Mouse (Mus musculus): ENCODE measurements around the gene Ifitm5. TPM values are rescaled to one million over a fixed set of nuclear protein-coding genes. Genes with fewer than 3 reads are reported as not detected.

Gene Ifitm5
- polyA plus RNA-seq (2012; ENCODE audit: low replicate concordance): not detected in 2 replicates

DNA sequence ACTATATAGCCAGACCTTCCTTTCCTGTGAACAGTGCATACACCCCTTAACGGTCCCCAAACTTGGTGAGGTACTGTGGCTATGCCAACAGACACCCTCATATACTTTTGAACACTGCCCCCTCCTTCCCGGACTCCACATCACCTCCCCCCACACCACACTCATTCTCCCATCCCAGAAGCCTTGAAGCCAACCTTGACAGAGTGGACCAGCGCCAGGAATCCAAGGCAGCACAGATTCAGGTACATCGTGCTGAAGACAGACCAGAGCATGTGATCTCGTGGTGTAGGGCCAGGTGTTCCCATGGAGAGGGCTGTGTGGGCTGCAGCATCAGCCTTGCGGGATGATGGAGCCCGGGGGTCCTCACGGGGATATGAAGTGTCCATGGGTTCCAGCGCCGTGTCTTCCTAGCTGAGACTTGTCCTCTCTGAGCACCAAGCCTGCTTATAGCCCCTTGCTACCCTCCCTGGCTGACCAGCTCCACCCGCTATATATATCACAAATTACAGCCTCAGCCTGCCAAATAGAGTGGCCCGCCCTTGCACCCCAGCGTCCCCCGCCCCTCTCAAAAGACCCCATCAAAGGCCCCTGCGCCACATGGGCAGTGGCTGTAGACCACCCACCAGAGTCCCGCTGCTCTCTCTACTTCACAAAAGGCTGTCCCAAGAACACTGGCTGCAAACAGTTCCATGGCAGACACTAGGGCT, at the start of gene Ifitm5:
Gene Ifitm5, minus strand, starts transcription at position 468 of the 707 bp plus-strand sequence.

DNA sequence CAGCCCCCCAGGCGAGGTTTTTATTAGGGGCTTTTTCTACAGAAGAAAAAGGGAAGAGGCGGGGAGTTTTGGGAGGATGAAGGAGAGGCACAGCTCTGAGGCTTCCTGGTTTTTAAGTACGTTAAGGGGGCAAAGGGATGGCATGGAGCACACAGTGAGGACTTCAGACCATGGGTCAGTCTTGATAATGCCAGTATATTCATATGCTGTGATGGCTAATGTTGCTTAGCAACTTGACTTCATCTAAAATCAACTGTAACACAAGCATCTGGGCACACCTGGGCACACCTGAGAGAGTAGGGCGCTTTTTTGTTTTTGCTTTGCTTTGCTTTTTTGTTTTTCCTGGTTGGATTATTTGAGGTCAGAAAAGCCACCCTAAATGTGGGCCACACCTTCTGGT, 16.8 kb upstream of the Ifitm5 start, which contains the start of gene Ifitm1:
Gene Ifitm1, plus strand, starts transcription at position 301 of the 400 bp plus-strand sequence.

DNA sequence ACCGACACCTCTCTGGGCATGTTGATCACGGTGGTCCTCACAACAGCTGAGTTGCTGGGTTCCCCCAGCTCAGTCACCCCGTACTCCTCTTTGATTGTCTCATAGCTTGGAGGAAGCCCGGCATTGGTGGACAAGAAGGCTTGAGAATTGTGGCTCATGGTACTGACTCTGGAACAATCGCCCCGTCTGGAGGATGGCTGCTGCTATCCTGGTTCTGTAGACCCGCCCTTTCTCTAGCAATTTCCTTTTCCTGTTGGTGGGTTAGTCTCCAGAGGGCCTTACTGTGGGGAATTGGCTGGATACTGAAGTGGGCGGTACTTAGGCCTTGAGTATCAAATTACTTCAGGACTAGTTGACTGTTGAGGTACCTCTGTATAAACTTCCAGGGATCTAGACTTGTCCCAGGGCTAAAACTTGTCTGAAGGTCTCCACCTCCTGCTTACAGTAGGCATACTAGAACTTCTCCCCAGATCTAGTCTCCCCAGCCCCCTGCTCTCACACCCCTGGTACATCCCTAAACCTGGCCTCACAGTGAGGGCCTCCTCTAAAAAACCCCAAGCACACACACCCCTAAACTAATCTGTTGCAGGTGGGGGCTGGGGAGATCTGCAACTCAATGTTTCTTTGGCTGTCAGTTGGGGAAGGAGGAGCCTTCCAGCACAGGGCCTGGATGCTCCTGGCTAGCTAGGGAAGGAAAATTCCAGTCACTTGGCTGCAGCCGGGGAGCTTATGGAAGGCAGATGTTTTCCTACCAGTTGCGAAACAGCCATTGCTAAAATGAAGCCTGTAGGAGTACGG, 5.9 kb upstream of the Ifitm5 start, which contains the start of the genes Gm45717 and Ifitm2:
Gene Gm45717, minus strand, starts transcription at position 180 of the 798 bp plus-strand sequence.
Gene Ifitm2, minus strand, starts transcription at position 230 of the 798 bp plus-strand sequence.

DNA sequence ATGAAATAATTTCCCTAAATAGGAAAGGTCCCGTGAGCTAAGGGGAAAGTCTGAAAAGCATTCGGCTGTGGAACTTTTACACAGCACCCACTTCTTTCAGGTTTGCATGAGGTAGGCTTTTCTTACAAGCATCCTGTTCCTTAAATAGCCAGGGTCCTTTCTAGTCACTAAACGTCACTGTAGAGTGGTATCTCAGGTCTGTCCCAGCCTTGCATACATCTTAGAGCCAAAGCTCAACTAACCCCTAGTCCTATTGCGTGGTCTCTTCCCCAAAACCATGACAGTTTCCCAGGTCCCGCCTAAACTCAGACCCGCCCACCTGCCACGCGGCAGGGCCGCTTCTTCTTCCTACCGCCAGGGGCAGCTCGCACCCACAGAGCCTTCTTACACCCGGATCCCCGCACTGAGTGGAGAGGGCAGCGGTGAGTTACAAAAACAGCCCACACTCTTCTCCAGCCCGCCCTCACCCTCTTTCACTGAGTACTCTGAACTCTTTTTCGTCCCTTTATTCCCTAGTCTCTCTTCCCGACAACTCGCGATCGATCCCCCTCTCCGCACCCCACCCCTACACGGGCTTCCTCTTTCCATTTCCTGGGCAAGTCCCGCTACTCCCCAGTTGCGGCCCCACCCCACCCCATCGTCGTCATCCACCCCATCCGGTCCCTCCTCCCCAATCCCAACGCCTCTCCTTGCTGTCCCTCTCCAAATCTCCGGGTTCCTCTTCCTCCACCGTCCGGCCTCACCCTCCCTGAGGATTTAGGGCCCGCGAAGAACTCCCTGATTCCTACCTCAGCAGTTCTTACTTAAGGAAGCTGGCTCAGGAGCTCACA, 8.7 kb downstream of the Ifitm5 start, which contains the start of gene Pgghg:
Gene Pgghg, plus strand, starts transcription at position 170 of the 830 bp plus-strand sequence.

DNA sequence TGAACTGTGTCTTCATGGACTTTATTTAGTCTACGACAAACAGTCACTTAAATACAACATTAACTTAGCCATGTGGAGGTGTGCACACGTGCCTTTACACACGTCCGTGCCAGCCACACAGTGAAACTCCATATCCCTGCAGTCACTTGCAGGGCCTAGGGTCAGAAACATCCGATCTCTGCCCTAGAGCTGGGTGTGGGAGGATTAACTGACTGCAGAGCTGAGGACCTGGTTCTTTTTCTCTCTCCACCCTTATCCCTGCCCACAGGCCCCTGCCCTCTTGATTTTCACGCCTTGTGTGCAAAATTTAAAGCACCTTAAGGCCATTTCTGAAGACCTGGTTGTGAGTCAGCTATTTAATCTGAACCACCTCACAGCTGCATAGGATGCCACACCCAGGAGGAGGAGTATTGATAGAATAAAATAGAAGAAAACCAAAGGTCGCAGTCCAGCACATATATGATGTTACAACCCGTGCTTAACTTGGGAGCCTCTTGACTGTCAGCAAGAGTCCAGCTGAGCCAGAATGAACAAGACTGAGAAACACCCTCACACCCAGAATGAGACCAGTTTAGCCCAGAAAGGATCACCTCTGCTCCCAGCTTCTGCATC, 29.6 kb downstream of the Ifitm5 start, which contains the start of gene Nlrp6:
Gene Nlrp6, plus strand, starts transcription at position 485 of the 612 bp plus-strand sequence.

DNA sequence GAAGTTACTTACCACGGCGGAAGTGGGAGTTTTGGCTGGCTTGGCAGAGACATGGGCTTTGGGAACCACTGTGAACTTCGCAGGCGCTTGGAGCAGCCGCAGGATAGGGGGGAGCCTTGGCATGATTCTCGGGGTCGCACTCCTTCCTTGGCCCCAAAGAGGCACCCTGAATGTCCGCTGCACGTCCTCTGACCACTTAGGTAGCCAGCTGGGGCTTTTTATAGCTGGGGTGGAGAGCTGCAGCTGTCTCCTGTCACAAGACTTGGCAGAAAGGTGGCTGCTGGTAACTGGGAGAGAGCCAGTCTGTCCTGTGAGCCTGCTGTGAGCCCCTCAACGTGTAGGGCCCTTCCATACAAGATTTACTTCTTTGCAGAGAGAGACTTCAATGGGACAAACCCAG, 49.9 kb downstream of the Ifitm5 start, which contains the start of gene Cox8b:
Gene Cox8b, minus strand, starts transcription at position 227 of the 400 bp plus-strand sequence.

Other genes with a start within 250 kb of the Ifitm5 start
- not detected in 2 replicates for gene Cyp2e1, start 186.6 kb downstream of the Ifitm5 start, polyA plus RNA-seq (2012; ENCODE audit: low replicate concordance)
- 0.18 TPM in 1 of 2 replicates, not detected in the other for gene Syce1, start 162.4 kb downstream of the Ifitm5 start, polyA plus RNA-seq (2012; ENCODE audit: low replicate concordance)
- not detected in 2 replicates for gene Zfp941, start 128.1 kb downstream of the Ifitm5 start, polyA plus RNA-seq (2012; ENCODE audit: low replicate concordance)
- not detected in 2 replicates for gene Urah, start 115.3 kb downstream of the Ifitm5 start, polyA plus RNA-seq (2012; ENCODE audit: low replicate concordance)
- not detected in 2 replicates for gene Scgb1c1, start 104.7 kb downstream of the Ifitm5 start, polyA plus RNA-seq (2012; ENCODE audit: low replicate concordance)
- not detected in 2 replicates for gene Odf3, start 102.5 kb downstream of the Ifitm5 start, polyA plus RNA-seq (2012; ENCODE audit: low replicate concordance)
- gene Gm45785, start 94.0 kb downstream of the Ifitm5 start, polyA plus RNA-seq (2012; ENCODE audit: low replicate concordance): not detected in 2 replicates
- gene Ric8a, start 93.3 kb downstream of the Ifitm5 start, polyA plus RNA-seq (2012; ENCODE audit: low replicate concordance): 84.4 and 159 TPM in 2 replicates
- gene Bet1l, start 92.7 kb downstream of the Ifitm5 start, polyA plus RNA-seq (2012; ENCODE audit: low replicate concordance): 5.3 and 13.3 TPM in 2 replicates
- 14.0 and 45.3 TPM in 2 replicates for gene Psmd13, start 68.3 kb downstream of the Ifitm5 start, polyA plus RNA-seq (2012; ENCODE audit: low replicate concordance)
- 25.2 and 43.6 TPM in 2 replicates for gene Sirt3, start 68.0 kb downstream of the Ifitm5 start, polyA plus RNA-seq (2012; ENCODE audit: low replicate concordance)
- gene Cox8b, start 49.8 kb downstream of the Ifitm5 start, polyA plus RNA-seq (2012; ENCODE audit: low replicate concordance): not detected in 2 replicates
- gene Nlrp6, start 29.4 kb downstream of the Ifitm5 start, polyA plus RNA-seq (2012; ENCODE audit: low replicate concordance): 0.27 TPM in 1 of 2 replicates, not detected in the other
- 14.9 and 15.1 TPM in 2 replicates for gene Pgghg, start 8.9 kb downstream of the Ifitm5 start, polyA plus RNA-seq (2012; ENCODE audit: low replicate concordance)
- not detected in 2 replicates for gene Gm45717, start 5.6 kb upstream of the Ifitm5 start, polyA plus RNA-seq (2012; ENCODE audit: low replicate concordance)
- 17.6 and 125 TPM in 2 replicates for gene Ifitm2, start 5.7 kb upstream of the Ifitm5 start, polyA plus RNA-seq (2012; ENCODE audit: low replicate concordance)
- gene Ifitm1, start 16.9 kb upstream of the Ifitm5 start, polyA plus RNA-seq (2012; ENCODE audit: low replicate concordance): 8.5 TPM in 2 replicates
- 25.7 and 51.0 TPM in 2 replicates for gene Ifitm3, start 60.5 kb upstream of the Ifitm5 start, polyA plus RNA-seq (2012; ENCODE audit: low replicate concordance)
- 4.0 and 4.9 TPM in 2 replicates for gene Ifitm6, start 67.6 kb upstream of the Ifitm5 start, polyA plus RNA-seq (2012; ENCODE audit: low replicate concordance)
- gene Gm17387, start 78.8 kb upstream of the Ifitm5 start, polyA plus RNA-seq (2012; ENCODE audit: low replicate concordance): not detected in 2 replicates
- 3.7 and 11.5 TPM in 2 replicates for gene B4galnt4, start 110.8 kb upstream of the Ifitm5 start, polyA plus RNA-seq (2012; ENCODE audit: low replicate concordance)
- gene Pkp3, start 127.9 kb upstream of the Ifitm5 start, polyA plus RNA-seq (2012; ENCODE audit: low replicate concordance): 30.0 and 50.9 TPM in 2 replicates
- 44.4 and 49.0 TPM in 2 replicates for gene Sigirr, start 150.3 kb upstream of the Ifitm5 start, polyA plus RNA-seq (2012; ENCODE audit: low replicate concordance)
- gene Ano9, start 167.5 kb upstream of the Ifitm5 start, polyA plus RNA-seq (2012; ENCODE audit: low replicate concordance): not detected in 2 replicates
- 25.5 and 46.6 TPM in 2 replicates for gene Ptdss2, start 172.1 kb upstream of the Ifitm5 start, polyA plus RNA-seq (2012; ENCODE audit: low replicate concordance)
- gene Rnh1, start 222.6 kb upstream of the Ifitm5 start, polyA plus RNA-seq (2012; ENCODE audit: low replicate concordance): 9.0 and 40.5 TPM in 2 replicates
- 32.3 and 36.1 TPM in 2 replicates for gene Hras, start 243.7 kb upstream of the Ifitm5 start, polyA plus RNA-seq (2012; ENCODE audit: low replicate concordance)
- 13.6 and 20.7 TPM in 2 replicates for gene Lrrc56, start 243.9 kb upstream of the Ifitm5 start, polyA plus RNA-seq (2012; ENCODE audit: low replicate concordance)